27 mouse cellular contexts compared by ENCODE assay signal in the genomic region with DNA sequence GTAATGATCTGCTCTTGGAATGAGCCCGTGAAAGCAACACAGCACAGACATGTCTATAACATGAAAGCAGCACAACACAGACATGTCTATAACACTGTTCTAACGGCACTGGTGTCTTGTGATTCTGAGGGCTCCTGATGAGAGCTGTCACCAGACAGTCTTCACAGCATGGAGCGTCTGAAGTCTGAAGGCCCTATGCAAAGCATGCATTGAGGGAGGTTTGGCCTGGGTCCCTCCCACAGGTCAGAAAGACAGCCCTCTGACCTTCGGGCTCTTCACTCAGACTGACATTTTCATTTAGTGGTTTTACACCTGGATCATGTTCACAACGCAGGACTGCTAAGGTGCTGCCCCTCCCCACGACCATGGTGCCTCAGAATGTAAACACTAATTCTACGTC. TPM values are rescaled to one million over a fixed set of nuclear protein-coding genes. Genes with fewer than 3 reads are reported as not detected.
DNase-seq lines count a peak whose midpoint lies in the region; ATAC-seq and TF ChIP-seq lines count a peak whose summit lies in the region.
"Had no signal": no experiment of that assay in that cellular context is flagged by ENCODE, and none has a peak within 500 bp of the region (broad histone marks: within the 10 kb centered on the region; RNA-seq: fewer than 3 reads in every experiment).

No protein-coding gene starts in this region.

- H3K27ac ChIP-seq in heart, adult 2 months = no peak overlapping the region
- H3K27ac ChIP-seq in ES-Bruce4 (ENCODE audit: insufficient read depth, low read length) (peak overlapping the region; percentile 66), ES-E14 (ENCODE audit: insufficient read depth, low read depth, low read length, poor library complexity, severe bottlenecking) (no peak overlapping the region)
- H3K27ac ChIP-seq: forebrain, embryonic 10.5 days; heart, embryonic 15.5 days; hindbrain, embryonic 10.5 days; hindbrain, embryonic 13.5 days; intestine, embryonic 15.5 days had no signal

- H3K4me1 ChIP-seq in heart, adult 2 months (ENCODE audit: control insufficient read depth, insufficient read depth, low read length) = no peaks in the 10 kb centered on the region
- no peaks in the 10 kb centered on the region for H3K4me1 ChIP-seq in ES-Bruce4 (ENCODE audit: control insufficient read depth, insufficient read depth, low read length)
- H3K4me1 ChIP-seq in ES-E14 (ENCODE audit: control insufficient read depth in 2 of 2, insufficient read depth in 2 of 2, low read length in 2 of 2, poor library complexity in 1 of 2) = no peaks in the 10 kb centered on the region
- H3K4me1 ChIP-seq: forebrain, embryonic 10.5 days; heart, embryonic 12.5 days; heart, embryonic 15.5 days; hindbrain, embryonic 10.5 days; hindbrain, embryonic 13.5 days; intestine, embryonic 15.5 days had no signal

- H3K9me3 ChIP-seq in ES-Bruce4 (replicated peaks; ENCODE audit: control insufficient read depth, insufficient read depth, low read length, poor library complexity, severe bottlenecking) = no peaks in the 10 kb centered on the region
- no peaks in the 10 kb centered on the region for H3K9me3 ChIP-seq in ES-E14 (ENCODE audit: control insufficient read depth, insufficient read depth, low read depth, low read length)
- H3K9me3 ChIP-seq: forebrain, embryonic 10.5 days; G1E; heart, embryonic 12.5 days; heart, embryonic 15.5 days; hindbrain, embryonic 10.5 days; hindbrain, embryonic 13.5 days; intestine, embryonic 15.5 days had no signal

- in situ Hi-C loops in ES-E14 (cut with MboI; ENCODE audit: low sequenced_read_pairs in 2 of 2, unreplicated experiment in 2 of 2) = no loop called here

- ATAC-seq in megakaryocyte-erythroid progenitor cell, adult 5-6 weeks (replicated peaks; ENCODE audit: low FRiP score, low TSS enrichment, poor library complexity, severe bottlenecking) = no peak
- ATAC-seq: forebrain, embryonic 14.5 days; hindbrain, embryonic 16.5 days; intestine, embryonic 15.5 days had no signal

- WGBS in heart, adult 2 months = 82% methylated on average over 7 of the region's 7 CpGs

- no peaks in the 10 kb centered on the region for H3K79me2 ChIP-seq in heart, adult 2 months (replicated peaks; ENCODE audit: control insufficient read depth, insufficient read depth, low read length)

- no peak for TF ChIP-seq EP300 in heart, adult 2 months (IDR thresholded peaks at IDR 0.05; ENCODE audit: insufficient read depth, low read depth, low read length)
- TF ChIP-seq EP300 in ES-Bruce4 (IDR thresholded peaks at IDR 0.05; ENCODE audit: insufficient read depth, low read depth, low read length) = 0 out of 2 replicates have a peak, but pooled peaks have one; percentile 28

- TF ChIP-seq CTCF in heart, adult 2 months (IDR thresholded peaks at IDR 0.05) = no peak
- no peak for TF ChIP-seq CTCF in ES-Bruce4 (IDR thresholded peaks at IDR 0.05; ENCODE audit: low read depth, low read length)

- intact Hi-C loops in heart, adult 2 months (cut with DNase I) = no loop called here

- H3K27me3 ChIP-seq in heart, adult 2 months (ENCODE audit: control insufficient read depth, insufficient read depth, low read length) = no peaks in the 10 kb centered on the region
- H3K27me3 ChIP-seq in ES-Bruce4 (ENCODE audit: control insufficient read depth, insufficient read depth, low read length, poor library complexity, severe bottlenecking) = no peaks in the 10 kb centered on the region
- H3K27me3 ChIP-seq: CH12.LX; heart, embryonic 12.5 days; heart, embryonic 15.5 days; hindbrain, embryonic 13.5 days; intestine, embryonic 15.5 days had no signal

- no peak for TF ChIP-seq POLR2A in heart, adult 2 months (IDR thresholded peaks at IDR 0.05; ENCODE audit: insufficient read depth, low read depth, low read length)
- TF ChIP-seq POLR2A in ES-Bruce4 (IDR thresholded peaks at IDR 0.05; ENCODE audit: insufficient read depth, low read length) = no peak

- H3K9ac ChIP-seq in heart, adult 2 months (ENCODE audit: low read depth, low read length) = no peak overlapping the region
- H3K9ac ChIP-seq in ES-Bruce4 (ENCODE audit: low read depth, poor library complexity, severe bottlenecking) = no peak overlapping the region
- H3K9ac ChIP-seq in ES-E14 (ENCODE audit: insufficient read depth, low read depth, low read length, poor library complexity, severe bottlenecking) = no peak overlapping the region
- H3K9ac ChIP-seq: heart, embryonic 12.5 days; heart, embryonic 15.5 days; hindbrain, embryonic 13.5 days; intestine, embryonic 15.5 days had no signal

- H3K4me3 ChIP-seq in heart, adult 2 months = no peak overlapping the region
- H3K4me3 ChIP-seq in ES-Bruce4 (ENCODE audit: low read depth, low read length) = no peak overlapping the region
- no peak overlapping the region for H3K4me3 ChIP-seq in ES-E14 (ENCODE audit: insufficient read depth in 1 of 2, low read depth in 1 of 2, low read length in 2 of 2, poor library complexity in 1 of 2, severe bottlenecking in 1 of 2)
- H3K4me3 ChIP-seq: forebrain, embryonic 10.5 days; heart, embryonic 12.5 days; heart, embryonic 15.5 days; hindbrain, embryonic 10.5 days; hindbrain, embryonic 13.5 days; intestine, embryonic 15.5 days had no signal

- peak; percentile 61 for DNase-seq in heart, adult 11 months
- no peak for DNase-seq in heart, adult 2 months
- DNase-seq in ES-E14 (ENCODE audit: low read depth, low spot score) = peak; percentile 25
- DNase-seq in Muller cell, postnatal 12 days (ENCODE audit: inconsistent ontology term) = no peak
- DNase-seq: adrenal gland, postnatal 10 days; adrenal gland, postnatal 36 days; B cell, adult 2 months; cerebellum, adult 18-20 months; cerebellum, adult 9-10 months; cerebellum, postnatal 14 days; gastrocnemius, postnatal 10 days; gastrocnemius, postnatal 36 days; heart, postnatal 10 days; heart, postnatal 36 days; kidney, adult 11 months had no signal

- H3K36me3 ChIP-seq in heart, adult 2 months (ENCODE audit: control insufficient read depth, insufficient read depth, low read length) = peaks cover 6% of the 10 kb centered on the region
- peaks cover 17% of the 10 kb centered on the region for H3K36me3 ChIP-seq in ES-Bruce4 (ENCODE audit: control insufficient read depth, insufficient read depth, low read length, poor library complexity, severe bottlenecking)
- peaks cover 7% of the 10 kb centered on the region for H3K36me3 ChIP-seq in ES-E14 (ENCODE audit: control insufficient read depth, insufficient read depth, low read length, poor library complexity, severe bottlenecking)

TF ChIP-seq in ES-E14, 5 proteins besides CTCF, POLR2A, EP300 and RAD21:
- TF ChIP-seq ZC3H11A (IDR thresholded peaks at IDR 0.05; ENCODE audit: borderline replicate concordance, low read depth, low read length) = no peak
- no peak for TF ChIP-seq MAFK (IDR thresholded peaks at IDR 0.05; ENCODE audit: insufficient read depth, low read depth, low read length)
- TF ChIP-seq ZNF384 (IDR thresholded peaks at IDR 0.05; ENCODE audit: low read depth, low read length) = no peak
- no peak for TF ChIP-seq HCFC1 (IDR thresholded peaks at IDR 0.05; ENCODE audit: borderline replicate concordance, insufficient read depth, low read length)
- TF ChIP-seq CHD2 (IDR thresholded peaks at IDR 0.05; ENCODE audit: low read depth, low read length) = no peak
TF ChIP-seq in ES-E14: peak in this region for 0.

RNA-seq across cellular contexts. Expression of a gene that starts 10.7 kb away (rescaled TPM):
- 10 to 100 TPM; 11.9 to 14.2 TPM for total RNA-seq in heart, adult 2 months (2021)
- 3.7 and 4.4 TPM in 2 replicates for polyA plus RNA-seq in heart, adult 2 months (2012; rRNA removed)
- polyA plus RNA-seq in ES-Bruce4 (2011; ENCODE audit: insufficient read depth, insufficient read length, low read depth, missing spikeins) = 58.4 and 59.1 TPM in 2 replicates
- total RNA-seq in ES-E14 (2012; rRNA removed) = 36.6 and 44.0 TPM in 2 replicates
- total RNA-seq in megakaryocyte-erythroid progenitor cell, adult 5-6 weeks (2014; fragmentation: Nextera tagmentation) = 39.7 and 87.9 TPM in 2 replicates
- 56.3 and 70.3 TPM in 2 replicates for total RNA-seq in megakaryocyte-erythroid progenitor cell, adult 5-6 weeks (2017)

RNA-seq across cellular contexts. Expression of a gene that starts 34.0 kb away (rescaled TPM):
- total RNA-seq in heart, adult 2 months (2021) = 10 to 100 TPM; 10.8 to 11.5 TPM
- 5.5 and 9.9 TPM in 2 replicates for polyA plus RNA-seq in heart, adult 2 months (2012; rRNA removed)
- polyA plus RNA-seq in ES-Bruce4 (2011; ENCODE audit: insufficient read depth, insufficient read length, low read depth, missing spikeins) = 18.9 and 22.0 TPM in 2 replicates
- 6.0 and 6.3 TPM in 2 replicates for total RNA-seq in ES-E14 (2012; rRNA removed)
- 18.3 and 21.3 TPM in 2 replicates for total RNA-seq in megakaryocyte-erythroid progenitor cell, adult 5-6 weeks (2014; fragmentation: Nextera tagmentation)
- total RNA-seq in megakaryocyte-erythroid progenitor cell, adult 5-6 weeks (2017) = 13.5 and 15.8 TPM in 2 replicates

RNA-seq across cellular contexts. Expression of a gene that starts 34.1 kb away (rescaled TPM):
- 100 to 1,000 TPM in 1 of 2 experiments, 10 to 100 TPM in 1; 92.5 to 101 TPM for total RNA-seq in heart, adult 2 months (2021)
- polyA plus RNA-seq in heart, adult 2 months (2012; rRNA removed) = 35.3 and 61.6 TPM in 2 replicates
- 72.8 and 73.9 TPM in 2 replicates for polyA plus RNA-seq in ES-Bruce4 (2011; ENCODE audit: insufficient read depth, insufficient read length, low read depth, missing spikeins)
- 112 and 118 TPM in 2 replicates for total RNA-seq in ES-E14 (2012; rRNA removed)
- 75.4 and 83.6 TPM in 2 replicates for total RNA-seq in megakaryocyte-erythroid progenitor cell, adult 5-6 weeks (2014; fragmentation: Nextera tagmentation)
- 106 and 110 TPM in 2 replicates for total RNA-seq in megakaryocyte-erythroid progenitor cell, adult 5-6 weeks (2017)

RNA-seq across cellular contexts. Expression of a gene that starts 47.8 kb away (rescaled TPM):
- 1 to 10 TPM; 4.6 to 6.3 TPM for total RNA-seq in heart, adult 2 months (2021)
- polyA plus RNA-seq in heart, adult 2 months (2012; rRNA removed) = 4.9 and 6.7 TPM in 2 replicates
- polyA plus RNA-seq in ES-Bruce4 (2011; ENCODE audit: insufficient read depth, insufficient read length, low read depth, missing spikeins) = 92.5 and 99.6 TPM in 2 replicates
- total RNA-seq in ES-E14 (2012; rRNA removed) = 58.6 and 81.1 TPM in 2 replicates
- total RNA-seq in megakaryocyte-erythroid progenitor cell, adult 5-6 weeks (2014; fragmentation: Nextera tagmentation) = 53.1 and 54.8 TPM in 2 replicates
- total RNA-seq in megakaryocyte-erythroid progenitor cell, adult 5-6 weeks (2017) = 23.9 and 64.8 TPM in 2 replicates

Comparison
In these comparisons a context has a peak if more than half of its experiments do, and no peak if none do; other contexts are left out.
1. DNase-seq: peak in heart, adult 11 months (single experiment) and ES-E14 (single experiment); none in heart, adult 2 months (0 of 2) and Muller cell, postnatal 12 days (single experiment).